Mouse (Mus musculus): ENCODE results near the gene 1700021F07Rik. TPM values are rescaled to one million over a fixed set of nuclear protein-coding genes. Genes with fewer than 3 reads are reported as not detected.

Gene 1700021F07Rik
- total RNA-seq, 1 experiment: not detected

DNA sequence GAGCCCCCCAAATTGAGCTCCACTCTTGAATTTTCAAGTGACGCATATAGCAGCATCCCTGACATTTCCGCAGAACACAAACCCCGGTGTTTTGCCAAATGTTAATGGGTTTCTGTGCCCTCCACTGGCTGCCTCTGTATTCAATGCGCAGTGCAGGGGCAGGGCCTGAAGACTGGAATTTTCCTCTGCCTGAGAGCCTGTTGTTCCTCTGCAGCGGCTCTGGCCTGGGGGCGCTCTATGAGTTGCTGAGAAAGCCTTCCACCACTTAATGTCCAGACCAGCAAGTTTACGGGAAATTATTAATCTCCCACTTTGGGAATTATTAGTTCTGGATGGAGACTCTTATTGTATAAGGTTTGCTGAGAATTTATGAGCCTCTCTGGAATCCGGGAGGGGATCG, 41.8 kb downstream of the 1700021F07Rik start:
- no peak overlapping the region for H3K9ac ChIP-seq (ENCODE audit: insufficient read depth, low read depth, low read length, poor library complexity, severe bottlenecking)
- no peak overlapping the region for H3K4me3 ChIP-seq (ENCODE audit: insufficient read depth in 1 of 2, low read depth in 1 of 2, low read length in 2 of 2, poor library complexity in 1 of 2, severe bottlenecking in 1 of 2)
- no peaks in the 10 kb centered on the region for H3K9me3 ChIP-seq (ENCODE audit: control insufficient read depth, insufficient read depth, low read depth, low read length)
- DNase-seq (ENCODE audit: low read depth, low spot score): no peak
- no peaks in the 10 kb centered on the region for H3K36me3 ChIP-seq (ENCODE audit: control insufficient read depth, insufficient read depth, low read length, poor library complexity, severe bottlenecking)
- in situ Hi-C loops (cut with MboI; ENCODE audit: low sequenced_read_pairs in 2 of 2, unreplicated experiment in 2 of 2): loop anchor here (5.0 to 25.0 kb wide), 2 partner anchors 372 to 377 kb away; no protein-coding TSS in a partner anchor
- TF ChIP-seq ZC3H11A (IDR thresholded peaks at IDR 0.05; ENCODE audit: borderline replicate concordance, low read depth, low read length): no peak
- TF ChIP-seq ZNF384 (IDR thresholded peaks at IDR 0.05; ENCODE audit: low read depth, low read length): no peak
- no peak for TF ChIP-seq HCFC1 (IDR thresholded peaks at IDR 0.05; ENCODE audit: borderline replicate concordance, insufficient read depth, low read length)
- no peak for TF ChIP-seq MAFK (IDR thresholded peaks at IDR 0.05; ENCODE audit: insufficient read depth, low read depth, low read length)
- no peak for TF ChIP-seq CHD2 (IDR thresholded peaks at IDR 0.05; ENCODE audit: low read depth, low read length)
- no peak overlapping the region for H3K27ac ChIP-seq (ENCODE audit: insufficient read depth, low read depth, low read length, poor library complexity, severe bottlenecking)
- peaks cover 0 to 4% of the 10 kb centered on the region in 2 experiments; a peak in 1 of 4 replicates for H3K4me1 ChIP-seq (ENCODE audit: control insufficient read depth in 2 of 2, insufficient read depth in 2 of 2, low read length in 2 of 2, poor library complexity in 1 of 2)

Other genes starting within 250 kb of the 1700021F07Rik start
- gene Pmepa1, start 246.1 kb upstream of the 1700021F07Rik start, total RNA-seq (2012; rRNA removed): 20.3 and 21.6 TPM in 2 replicates
- not detected in 2 replicates for gene Ankrd60, start 55.8 kb downstream of the 1700021F07Rik start, total RNA-seq (2012; rRNA removed)
- gene Rab22a, start 137.2 kb downstream of the 1700021F07Rik start, total RNA-seq (2012; rRNA removed): 10.9 and 11.6 TPM in 2 replicates
- 0.26 TPM in 1 of 2 replicates, not detected in the other for gene 1700010B08Rik, start 196.8 kb downstream of the 1700021F07Rik start, total RNA-seq (2012; rRNA removed)
- gene Vapb, start 214.9 kb downstream of the 1700021F07Rik start, total RNA-seq (2012; rRNA removed): 19.0 and 26.5 TPM in 2 replicates